Mouse (Mus musculus) brain, embryonic 18.5 days (tissue): ENCODE results near the gene Rtkn.
A peak's percentile ranks its signal among the peaks of the same experiment; 100 is the strongest.

ENCODE experiments used
- DNase-seq: peaks from one replicate; pipeline ENCODE4 v3.0.0-alpha.2; 2012; ENCODE audit warnings: low read depth, low spot score

The Rtkn gene

DNA sequence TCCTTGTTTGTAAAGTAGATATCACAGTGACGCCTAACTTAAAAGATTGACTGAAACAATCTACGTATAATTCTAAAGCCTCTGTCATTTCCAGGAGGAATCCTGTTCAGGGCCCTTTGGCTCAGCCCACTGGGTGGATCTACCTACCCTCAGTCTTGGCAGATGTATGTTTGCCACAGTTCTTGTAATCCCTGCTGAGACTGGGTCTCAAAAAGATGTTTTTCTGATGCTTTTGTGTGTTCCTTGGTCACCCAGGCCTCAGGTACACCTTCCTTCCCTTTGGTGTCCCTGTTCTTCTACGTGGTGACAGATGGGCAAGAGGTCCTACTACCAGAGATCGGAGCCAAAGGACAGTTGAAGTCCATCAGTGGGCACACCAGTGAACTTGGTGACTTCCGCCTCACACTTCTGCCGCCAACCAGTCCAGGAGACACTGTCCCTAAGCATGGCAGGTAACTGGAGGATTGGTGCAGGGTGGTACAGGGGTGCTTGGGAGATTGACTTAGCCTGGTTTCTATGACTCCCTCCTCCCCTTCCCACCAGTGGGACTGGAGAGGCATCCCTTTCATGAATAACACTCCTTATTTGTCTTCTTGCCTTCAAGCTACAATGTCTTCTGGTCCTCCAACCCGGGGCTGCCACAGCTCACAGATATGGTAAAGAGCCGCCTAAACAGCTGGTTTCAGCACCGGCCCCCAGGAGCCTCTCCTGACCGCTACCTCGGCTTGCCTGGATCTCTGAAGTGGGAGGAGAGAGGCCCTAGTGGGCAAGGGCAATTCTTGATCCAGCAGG lies 18.7 kb upstream of the Rtkn start:
- DNase-seq = no peak

DNA sequence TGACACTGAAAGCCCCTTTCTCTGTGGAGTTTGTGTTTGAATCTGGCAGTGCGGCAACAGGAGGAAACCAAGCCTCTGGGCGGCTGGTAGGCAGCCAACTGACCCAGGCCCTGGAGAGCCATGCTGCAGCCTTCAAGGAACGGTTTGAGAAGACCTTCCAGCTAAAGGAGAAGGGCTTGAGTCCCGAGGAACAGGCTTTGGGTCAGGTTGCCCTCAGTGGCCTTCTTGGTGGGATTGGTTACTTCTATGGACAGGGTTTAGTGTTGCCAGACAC lies 18.2 kb upstream of the Rtkn start:
- no peak for DNase-seq

DNA sequence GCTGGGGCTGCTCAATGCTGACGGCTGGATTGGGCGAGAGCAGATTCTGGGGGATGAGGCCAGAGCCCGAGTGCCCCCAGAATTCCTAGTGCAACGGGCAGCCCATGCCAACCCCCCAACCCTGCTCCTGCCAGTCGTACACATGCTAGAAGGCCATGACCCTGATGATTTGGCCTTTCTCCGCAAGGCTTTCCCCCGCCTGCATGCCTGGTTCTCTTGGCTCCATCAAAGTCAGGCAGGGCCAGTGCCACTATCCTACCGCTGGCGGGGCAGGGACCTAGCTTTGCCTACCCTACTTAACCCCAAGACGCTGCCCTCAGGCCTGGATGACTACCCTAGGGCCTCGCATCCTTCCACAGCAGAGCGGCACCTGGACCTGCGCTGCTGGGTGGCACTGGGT lies 17.6 kb upstream of the Rtkn start:
- no peak for DNase-seq

- no peak for DNase-seq
These were observed 16.9 kb upstream of the Rtkn start for GRCm38 (mm10) chr6:83118369-83118768.

DNA sequence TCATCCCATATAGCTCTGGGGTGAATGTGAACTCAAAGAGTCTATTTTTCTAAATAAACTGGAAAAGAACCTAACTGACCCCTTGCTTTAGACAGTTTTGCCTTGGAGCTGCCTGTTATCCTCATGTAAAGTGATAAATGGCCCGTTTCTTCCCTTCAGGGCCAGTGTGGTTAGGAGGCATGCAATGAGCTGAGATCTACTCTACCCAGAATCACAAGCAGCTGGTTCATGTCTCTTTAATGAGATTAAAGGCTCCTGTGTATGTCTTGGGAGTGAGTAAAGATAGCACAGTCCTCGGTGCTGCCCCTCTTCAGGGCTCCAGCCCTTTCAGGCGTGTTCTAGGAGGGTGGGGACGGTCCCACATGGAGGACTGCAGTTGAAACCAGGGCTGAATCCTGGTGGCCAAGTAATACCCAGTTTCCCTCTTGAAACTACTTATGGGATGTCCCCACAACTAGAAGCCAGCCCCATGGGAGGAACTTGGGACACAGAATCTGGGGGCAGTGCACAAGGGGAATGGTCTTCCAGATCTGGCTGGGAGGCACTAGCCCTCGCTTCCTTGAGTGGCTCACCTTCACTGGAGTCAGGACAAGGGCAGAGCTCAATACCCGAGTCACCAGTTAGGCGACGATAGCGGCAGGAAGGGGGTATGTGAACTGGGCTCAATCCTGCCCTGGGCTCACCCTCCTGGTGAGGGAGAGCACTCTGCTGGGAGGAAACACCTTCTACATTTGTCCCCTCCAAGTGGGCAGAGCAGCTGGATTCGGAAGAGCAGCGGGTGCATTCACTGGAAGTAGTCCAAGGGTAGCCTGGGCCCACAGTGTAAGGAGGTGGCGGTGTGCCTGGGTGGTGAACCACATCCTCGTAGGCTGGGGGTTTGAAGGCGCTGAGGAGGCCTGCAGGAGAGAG lies 16.2 kb upstream of the Rtkn start:
- no peak for DNase-seq

DNA sequence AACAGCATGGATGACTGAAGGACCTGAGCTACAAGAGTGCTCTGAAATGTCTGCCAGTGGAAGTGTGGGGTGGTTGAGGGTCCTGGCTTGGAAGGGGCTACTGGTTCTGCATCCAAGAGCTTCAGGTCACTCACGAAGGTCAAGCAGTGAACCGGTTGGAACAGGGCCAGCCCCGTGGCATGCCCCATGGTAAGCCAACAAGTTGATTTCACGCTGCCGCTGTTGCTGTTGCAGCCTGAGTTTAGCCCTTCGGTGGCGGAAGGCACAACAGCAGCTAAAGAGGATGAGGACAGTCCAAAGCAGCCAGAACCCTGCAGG lies 15.6 kb upstream of the Rtkn start:
- no peak for DNase-seq

DNA sequence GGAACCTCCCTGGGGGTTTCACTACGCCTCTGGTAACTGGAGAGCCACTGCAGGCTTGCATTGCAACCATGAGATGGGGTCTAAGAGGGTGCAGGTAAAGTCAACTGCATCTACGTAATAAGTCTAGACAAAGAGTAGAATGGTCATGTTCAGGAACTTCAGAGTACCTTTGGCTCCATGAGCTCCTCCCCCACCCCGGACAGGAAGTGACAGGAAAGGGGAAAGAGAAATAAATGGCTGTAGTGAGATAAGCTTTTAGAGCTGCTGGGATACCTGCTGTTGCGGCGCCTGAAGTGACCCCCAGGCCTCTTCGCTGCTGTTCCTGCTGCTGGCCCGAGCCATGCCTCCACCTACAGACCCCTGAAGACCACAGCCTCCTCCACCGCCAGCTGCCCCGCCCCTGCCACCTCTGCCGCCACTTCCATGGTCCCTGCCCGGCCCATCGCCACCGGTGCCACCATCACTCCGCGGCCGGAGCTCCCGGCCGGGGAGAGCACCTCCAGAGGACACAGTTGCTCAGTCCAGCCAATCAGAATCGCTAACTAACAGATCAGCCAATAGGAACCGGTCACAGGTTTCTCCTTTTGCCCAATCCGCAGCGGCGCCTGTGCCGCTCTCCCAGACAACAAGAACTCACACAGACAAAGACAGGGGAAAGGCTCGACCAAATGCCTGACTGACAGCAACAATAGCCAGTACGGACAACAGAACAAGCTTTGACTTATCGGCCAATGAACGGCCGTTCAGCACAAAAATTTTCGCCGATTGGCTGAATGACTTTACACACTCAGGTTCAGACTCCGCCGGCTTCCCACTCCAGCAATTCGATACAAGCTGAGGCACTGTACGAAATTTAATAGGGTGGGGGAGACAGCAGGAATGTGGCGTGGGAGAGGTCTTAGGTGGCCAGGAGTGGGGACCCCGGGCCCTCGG lies 14.1 kb upstream of the Rtkn start, which contains the start of gene Wbp1:
TSS of gene Wbp1 (minus strand) at position 630 of the 933 bp plus-strand sequence.
- DNase-seq = peak; percentile 99

DNA sequence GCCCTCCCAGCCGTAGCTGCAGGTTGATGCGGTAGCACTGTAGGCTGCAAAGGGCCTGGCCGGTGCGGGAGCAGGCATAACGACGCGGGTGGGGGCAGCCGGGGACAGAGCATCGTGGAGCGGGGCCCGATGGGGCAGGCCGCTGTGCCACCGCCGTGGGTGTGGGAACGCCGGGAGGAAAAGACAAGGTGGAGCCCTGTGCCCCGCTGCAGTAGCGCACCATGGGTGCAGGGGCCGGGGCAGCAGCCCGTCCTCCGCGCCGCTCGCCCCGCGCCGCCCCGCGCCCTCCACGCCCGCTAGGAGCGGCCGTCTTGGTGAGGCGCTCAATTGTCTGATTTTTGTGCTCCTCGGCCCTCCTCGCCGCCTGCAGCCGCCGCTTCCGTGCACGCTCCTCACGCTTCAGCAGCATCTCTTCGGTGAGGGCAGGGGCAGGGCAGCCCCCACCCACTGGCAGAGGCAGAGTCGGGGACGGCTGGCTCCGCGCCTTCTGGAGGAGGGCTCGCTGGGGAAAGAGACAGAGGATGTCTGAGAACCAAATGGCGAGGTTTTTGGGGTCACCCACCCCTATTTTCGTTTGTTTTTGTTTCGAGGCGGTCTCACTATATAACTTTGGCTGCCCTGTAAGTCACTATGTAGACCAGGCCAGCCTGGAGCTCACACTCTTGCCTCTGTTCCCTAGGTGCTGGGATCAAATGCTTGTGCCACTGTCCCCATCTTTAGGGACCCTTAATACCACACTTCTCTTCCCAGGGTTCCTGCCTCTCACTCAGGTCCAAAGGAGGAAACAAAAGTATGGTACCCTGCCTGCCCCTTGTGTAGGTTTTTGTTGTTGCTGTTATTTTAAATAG lies 13.2 kb upstream of the Rtkn start:
- no peak for DNase-seq

- no peak for DNase-seq
These were observed 12.3 kb upstream of the Rtkn start for GRCm38 (mm10) chr6:83122961-83123360.

DNA sequence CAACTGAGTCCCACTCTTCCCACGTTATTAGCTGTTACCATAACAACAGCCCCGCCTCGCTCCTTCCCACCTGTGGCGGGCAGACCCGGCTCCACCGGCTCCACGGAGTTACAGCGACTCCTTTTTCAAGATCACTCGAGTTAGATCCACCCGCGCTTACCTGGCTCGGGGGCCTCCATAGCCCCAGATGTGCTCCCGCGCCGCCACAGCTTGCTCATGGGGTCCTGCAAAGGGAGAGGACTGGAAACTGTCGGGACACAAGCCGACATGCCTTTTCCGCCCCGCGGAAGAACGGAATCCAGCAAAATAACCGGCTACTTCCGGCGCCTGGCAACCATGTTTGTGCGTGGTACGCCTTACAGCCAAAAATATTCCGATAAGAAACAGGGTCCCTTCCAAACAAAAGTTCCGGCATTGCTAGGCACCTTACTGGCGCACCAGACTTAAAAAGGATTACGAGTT lies 10.4 kb upstream of the Rtkn start:
- DNase-seq = peak; percentile 88

- no peak for DNase-seq
These were observed 9.9 kb upstream of the Rtkn start, which contains the start of gene Ino80b for GRCm38 (mm10) chr6:83125331-83125730. Gene Ino80b (minus strand): TSS chr6:83125431.

DNA sequence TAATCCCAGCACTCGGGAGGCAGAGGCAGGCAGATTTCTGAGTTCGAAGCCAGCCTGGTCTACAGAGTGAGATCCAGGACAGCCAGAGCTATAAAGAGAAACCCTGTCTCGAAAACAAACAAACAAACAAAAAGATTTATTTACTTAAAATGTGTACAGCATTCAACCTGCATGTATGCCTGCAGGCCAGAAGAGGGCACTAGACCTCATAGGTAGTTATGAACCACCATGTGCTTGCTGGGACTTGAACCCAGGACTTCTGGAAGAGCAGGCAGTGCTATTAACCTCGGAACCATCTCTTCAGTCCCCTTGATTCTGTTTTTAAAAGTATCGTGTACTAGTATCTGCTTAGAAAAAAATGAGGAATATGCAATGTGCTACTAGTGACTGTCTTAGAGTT lies 7.8 kb upstream of the Rtkn start:
- no peak for DNase-seq

GRCm38 (mm10) chr6:83131469-83132034 lies 3.7 kb upstream of the Rtkn start:
- no peak for DNase-seq

DNA sequence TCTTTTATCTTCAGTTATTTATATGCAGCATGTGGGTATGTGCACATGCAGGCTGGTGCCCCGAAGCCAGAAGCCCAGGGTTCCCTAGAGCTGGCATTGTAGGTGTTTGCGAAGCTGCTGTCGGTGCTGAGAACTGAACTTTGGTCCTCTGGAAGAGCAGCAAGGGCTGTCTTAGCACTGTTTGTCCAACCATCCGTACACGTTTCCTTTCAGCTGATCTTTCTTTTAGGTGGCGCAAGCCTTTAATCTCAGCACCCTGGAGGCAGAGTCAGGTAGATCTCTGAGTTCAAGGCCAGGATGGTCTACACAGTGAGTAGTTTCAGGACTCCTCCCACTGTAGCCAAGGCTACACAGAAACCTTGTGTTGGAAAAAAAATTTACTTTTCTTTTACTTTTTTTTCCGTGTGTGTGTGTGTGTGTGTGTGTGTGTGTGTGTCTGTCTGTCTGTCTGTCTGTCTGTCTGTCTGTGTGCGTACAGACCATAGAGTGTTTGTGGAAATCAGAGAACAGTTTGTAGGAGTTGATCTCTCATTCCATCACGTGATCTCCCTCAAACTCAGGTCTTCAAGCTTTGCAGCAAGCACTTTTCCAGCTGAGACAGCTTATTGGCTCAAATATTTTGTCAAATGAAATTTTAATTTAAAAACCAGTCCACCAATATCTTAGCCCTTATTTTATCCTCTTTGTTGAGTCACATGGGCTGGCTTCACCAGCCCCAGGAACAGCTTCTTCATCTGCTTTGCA lies 2.9 kb upstream of the Rtkn start:
- DNase-seq = no peak

GRCm38 (mm10) chr6:83134226-83134625 lies 1.0 kb upstream of the Rtkn start:
- no peak for DNase-seq

DNA sequence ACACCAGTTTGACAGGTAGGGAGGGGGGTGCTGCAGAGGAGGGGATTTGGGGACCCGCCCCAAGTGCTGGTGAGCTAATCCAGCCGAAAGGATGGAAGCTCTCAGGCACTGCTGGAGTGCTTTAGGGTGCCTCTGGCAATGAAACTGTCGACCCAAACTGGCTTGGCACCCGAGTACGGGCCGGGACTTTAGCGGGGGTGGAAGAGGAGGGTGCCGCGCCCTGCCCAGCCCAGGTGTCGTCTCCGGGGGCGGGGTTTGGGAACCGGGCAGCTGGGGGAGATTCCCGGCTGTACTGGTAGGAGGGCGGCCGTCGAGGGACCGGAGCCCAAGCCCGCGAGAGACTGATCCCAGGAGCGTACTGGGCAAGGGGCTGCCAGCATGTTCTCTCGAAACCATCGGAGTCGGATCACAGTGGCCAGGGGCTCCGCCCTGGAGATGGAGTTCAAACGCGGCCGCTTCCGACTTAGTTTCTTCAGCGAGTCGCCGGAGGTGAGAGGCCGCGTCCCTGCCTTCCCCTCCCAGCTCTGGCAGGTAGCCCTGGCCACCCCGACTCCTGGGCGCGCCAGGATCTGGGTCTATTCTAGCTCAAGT lies 403 bp downstream of the Rtkn start:
- no peak for DNase-seq

DNA sequence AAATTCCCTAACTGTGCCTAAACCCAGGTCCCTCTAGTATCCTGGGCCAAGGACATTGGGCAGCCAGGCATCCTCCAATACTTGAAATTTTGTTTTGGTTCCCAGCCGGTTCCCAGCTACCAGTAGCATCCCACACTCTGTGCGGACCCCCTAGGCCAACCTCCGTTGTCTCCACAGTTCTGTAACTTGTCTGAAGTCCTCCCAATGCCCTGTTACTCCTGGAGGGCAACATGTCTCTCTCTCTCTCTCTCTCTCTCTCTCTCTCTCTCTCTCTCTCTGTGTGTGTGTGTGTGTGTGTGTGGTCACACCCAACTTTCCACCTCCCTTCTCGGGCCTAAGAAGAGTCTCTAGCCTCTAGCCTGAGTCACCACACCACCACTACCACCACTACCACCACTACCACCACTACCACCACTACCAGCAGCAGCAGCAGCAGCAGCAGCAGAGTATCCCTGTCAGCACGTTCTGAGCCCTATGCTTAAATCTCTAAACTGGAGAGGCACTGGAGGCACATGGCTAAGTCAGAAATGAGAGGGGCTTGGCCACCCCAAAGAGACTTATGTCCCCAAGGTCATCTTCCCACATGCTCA lies 1.1 kb downstream of the Rtkn start:
- no peak for DNase-seq

GRCm38 (mm10) chr6:83136881-83137575 lies 1.8 kb downstream of the Rtkn start:
- DNase-seq = no peak

- DNase-seq = no peak
These were observed 2.3 kb downstream of the Rtkn start for GRCm38 (mm10) chr6:83137576-83137950.
